Mouse (Mus musculus) induced T-regulatory cell, adult 2 months (primary cell): Measurements from ENCODE around the gene Cradd.
A peak's percentile ranks its signal among the peaks of the same experiment; 100 is the strongest.

ENCODE experiments used
- DNase-seq: peaks from one replicate; pipeline ENCODE4 v3.0.0-alpha.2; 2012; ENCODE audit warnings: low read depth

The Cradd gene

DNA sequence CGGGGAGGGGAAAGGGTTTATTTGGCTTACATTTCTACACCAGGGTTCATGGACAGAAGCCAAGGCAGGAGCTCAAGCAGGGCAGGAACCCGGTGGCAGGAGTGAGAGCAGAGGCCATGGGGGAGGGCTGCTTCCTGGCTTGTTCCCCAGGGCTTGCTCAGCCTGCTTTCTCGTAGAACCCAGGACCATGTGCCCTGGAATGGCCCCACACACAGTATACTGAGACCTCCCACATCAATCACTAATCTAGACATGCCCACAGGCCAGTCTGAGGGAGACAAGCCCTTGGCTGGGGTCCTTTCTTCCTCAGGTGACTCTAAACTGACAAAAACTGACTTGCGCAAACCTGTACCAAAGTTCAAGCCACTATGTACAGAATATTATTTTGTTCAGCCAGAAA is 19.7 kb downstream of the Cradd start:
- no peak for DNase-seq

DNA sequence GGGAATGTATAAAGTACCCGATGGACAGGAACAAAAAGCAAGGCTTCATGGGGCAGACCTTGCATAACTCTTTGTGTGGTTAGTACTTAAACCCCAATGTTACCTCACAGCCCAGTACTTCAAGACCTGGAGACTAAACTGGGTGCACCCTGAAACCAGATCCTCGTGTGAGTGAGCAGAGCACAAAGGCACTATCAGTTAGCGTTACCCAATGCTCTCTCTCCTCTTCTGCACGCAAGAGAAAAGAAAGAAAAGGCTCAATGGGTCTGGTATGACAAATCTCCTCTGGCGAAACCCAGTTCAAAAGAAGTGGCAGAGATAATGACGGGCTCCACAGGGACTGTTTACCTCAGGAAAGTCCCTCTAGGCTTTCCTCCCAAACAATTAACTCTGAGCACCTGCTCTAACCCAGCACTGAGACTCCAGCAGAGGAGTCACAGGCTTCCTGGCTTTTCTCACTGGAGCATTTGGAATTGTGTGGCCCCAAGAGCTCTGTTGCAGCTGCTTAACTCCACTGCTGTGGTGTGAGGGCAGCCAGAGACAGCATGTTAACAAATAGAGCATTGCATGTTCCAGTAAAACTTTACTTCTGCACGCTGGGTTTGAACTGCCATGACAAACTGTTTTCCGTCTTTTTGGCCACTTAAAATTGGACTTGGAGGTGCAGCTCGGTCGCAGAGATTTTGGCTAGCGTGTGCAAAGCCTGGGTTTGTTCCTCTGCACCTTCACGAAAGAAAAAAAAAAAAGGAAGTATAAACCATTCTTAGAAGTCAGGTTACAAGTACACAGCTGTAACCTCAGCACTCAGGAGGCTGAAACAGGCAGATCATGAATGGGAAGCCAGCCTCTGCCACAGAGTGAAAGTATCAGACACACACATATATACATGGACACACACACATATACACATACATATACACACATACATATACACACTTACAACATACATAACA is 21.4 kb downstream of the Cradd start:
- peak; percentile 46 for DNase-seq

DNA sequence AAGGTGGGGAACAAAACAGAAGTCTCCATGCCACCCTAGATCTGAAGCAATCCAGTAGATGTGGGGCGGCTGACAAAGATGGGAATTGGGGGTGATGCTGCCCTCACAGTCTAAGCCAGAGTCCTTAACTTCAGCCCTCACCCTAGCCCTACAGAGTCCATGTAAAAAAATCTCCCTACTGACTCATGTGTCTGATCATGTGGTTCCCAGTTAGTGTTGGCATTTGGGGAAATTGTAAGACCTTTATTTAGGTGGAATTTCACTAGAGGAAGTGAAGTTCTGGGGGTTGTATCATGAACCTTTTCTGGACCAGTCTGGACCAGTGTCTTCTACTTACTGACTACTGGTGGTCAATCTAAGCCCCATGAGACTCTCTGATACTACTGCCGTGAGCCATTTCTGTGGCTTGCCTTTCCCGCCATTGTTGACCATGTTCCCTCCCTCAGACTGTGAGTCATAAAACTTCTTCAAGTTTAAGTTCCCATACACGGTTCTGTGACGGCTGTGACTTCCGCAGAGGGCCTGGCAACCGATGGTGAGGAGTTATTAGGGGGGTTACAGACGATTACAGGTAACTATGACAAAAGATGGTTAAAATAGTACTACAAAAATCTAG is 23.6 kb downstream of the Cradd start:
- DNase-seq = peak; percentile 60

DNA sequence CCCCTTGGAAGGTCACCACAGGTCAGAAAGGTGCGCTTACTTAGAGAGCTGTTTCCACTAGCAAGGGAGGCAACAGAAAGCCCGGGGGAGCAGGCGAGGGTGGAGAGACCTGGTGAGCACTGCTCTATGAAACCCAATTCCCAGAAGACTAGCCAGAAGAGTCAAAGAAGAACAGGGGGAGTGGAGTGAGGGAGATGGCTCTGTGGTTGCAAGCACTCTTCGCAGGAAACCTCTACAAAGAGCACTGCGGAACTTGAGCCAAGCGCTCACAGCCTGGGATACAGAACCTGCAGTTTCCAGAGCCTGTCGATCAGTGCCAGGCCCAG is 24.2 kb downstream of the Cradd start:
- peak; percentile 46 for DNase-seq

DNA sequence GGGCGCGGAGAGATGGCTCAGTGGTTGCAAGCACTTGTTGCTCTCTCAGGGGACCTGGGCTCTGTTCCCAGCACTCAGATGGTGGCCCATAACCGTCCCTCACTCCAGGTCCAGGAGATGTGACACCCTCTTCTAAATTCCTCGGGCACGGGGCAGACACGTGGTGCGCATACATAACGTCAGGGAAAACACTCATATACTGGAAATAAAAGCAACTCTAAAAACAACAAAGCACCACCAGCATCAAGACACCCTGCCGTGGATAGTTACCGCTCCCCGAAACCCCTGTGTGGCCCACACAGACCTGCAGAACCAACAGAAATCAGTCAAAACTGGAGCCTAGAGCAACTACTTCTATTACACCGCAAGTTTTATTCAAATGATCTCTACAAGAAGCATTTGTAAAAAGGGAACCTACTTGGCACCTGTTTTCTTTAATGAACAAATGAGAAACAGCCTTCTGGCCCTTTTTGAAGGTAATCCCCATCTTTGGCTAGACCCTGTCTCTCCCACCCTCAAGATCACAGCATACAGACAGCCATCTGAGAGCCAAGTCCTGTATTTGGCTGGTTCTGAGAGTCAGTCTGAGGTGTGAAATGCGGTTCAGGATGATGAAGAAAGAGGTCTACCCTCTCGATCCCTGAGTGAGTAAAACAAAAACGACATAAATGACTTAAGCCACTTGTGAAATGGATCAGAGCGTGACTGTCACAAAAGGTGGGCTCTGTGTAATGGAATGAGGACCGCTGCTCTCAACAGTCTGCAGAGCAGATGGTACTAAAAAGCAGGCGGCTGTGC is 24.7 kb downstream of the Cradd start:
- peak; percentile 63 for DNase-seq

DNA sequence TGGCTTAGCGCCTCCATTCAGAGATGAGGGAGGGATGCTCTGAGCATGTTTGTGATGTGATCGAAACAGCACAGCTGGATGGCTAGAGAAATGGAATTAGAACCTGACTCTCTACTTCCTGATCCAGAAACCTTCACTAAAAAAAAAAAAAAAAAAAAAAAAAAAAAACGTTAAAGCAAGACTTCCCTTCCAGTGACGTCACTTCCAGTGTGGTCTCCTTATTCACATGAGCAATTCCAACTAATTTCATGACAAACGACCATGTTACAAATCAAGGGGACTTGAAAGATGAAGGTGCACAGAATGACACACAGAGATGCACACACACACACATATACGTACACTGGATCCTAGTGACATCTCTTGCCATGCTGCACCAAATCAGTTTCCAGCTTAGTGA is 25.4 kb downstream of the Cradd start:
- DNase-seq = no peak

DNA sequence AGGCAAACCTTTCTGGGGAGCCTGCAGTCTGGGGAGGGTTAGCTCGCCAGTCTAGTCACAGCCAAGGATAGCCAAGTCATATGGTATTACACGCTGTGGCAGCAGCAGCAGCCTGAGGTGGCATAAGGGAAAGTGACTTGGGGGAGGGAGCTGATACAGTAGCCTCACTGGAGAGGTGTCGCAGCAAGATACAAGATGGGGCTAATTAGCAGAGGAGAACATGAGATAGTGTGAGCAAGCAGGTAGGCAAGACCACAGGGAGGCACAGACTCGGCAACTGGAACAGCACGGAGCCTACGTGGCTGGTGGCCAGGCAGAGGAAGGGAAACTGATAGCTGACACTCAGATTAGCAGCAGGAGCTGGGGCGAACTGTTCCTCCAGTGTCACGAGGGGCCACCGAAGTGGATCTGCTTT is 26.2 kb downstream of the Cradd start:
- no peak for DNase-seq

DNA sequence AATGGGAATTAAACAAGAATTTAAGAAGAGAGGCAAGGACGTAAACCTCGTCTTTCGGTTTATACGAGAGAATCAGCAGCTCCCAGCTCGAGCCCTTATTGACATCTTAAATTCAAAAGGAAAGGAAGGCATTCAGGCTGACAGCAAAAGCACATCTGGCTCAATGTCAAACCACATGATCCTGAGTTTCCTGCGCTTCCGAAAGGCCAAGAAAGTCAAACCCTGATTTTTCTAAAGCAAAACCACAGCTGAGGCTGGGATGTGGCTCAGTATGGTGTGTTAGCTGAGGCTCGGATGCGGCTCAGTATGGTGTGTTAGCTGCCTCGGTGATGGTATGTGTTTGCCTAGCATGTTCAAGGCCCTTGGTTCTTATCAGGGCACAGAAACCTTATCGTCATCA is 26.9 kb downstream of the Cradd start:
- no peak for DNase-seq

DNA sequence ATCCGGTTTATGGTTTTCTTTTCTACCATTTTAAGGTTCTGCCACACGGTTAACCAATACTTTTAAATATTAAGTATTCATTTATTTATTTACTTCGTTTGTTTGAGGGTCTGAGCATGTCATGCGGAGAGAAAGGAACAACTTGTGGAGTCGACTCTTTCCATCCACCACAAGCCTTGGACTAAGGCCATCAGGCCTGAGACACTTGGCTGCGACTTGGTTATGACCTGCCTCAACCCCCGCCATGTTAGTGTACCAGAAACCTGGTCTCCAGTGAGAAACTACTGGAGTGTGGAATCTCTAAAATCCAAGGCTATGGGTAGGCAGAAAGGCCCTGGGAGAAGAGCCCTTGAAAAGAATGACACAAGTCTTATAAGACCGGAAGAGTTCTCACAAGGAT is 30.7 kb downstream of the Cradd start:
- DNase-seq = no peak

DNA sequence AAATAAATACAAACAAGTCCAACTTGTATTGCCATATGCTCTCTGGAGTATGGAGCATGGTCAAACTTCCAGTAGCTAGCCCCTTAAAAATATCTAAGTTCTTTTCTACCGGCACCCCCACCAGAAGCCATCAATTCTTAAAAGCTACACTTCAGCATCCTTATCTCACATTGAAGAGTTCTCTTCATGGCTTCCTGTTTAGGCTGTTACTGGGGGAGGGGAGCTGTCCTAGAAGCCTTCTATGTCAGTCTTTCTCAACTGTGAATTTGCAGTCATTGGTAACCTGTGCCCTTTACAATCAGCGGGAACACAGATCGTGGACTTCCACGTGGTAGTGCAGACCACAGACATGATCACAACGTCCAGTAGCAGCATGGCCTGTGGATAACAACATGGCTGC is 31.7 kb downstream of the Cradd start:
- DNase-seq = no peak

DNA sequence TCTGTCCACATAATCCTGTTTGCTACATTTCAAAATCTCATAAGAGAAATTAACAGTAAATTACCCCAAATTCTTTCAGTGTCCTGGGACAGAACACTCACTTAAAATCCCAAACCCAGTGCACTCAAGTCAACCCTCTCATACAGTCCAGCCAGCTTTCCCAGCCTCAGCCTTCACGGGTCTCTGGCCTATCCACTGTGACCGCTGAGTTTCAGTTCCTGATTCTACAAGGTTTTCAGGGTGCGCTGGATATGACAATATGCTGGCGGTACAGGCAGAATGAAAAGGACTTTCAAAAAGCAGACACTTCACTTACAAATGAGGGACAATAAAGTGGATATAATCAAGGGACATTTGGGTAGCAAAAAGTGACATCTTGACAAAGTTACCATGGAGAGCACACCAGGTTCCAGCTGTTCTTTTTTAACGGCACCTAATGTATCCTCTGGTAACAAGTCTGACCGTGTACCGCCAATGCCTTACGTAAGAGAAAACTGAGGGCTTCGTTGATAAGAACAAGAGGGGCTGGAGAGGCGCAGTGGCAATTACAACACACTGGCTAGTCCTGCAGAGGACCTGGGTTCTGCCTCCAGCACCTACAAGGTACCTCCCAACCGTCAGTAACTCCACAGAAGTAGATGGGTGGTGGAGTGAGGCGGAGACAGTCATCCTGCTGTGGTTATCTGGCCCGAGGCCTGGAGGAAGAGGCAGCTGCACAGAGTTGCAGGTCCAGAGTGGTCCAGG is 32.6 kb downstream of the Cradd start:
- no peak for DNase-seq

DNA sequence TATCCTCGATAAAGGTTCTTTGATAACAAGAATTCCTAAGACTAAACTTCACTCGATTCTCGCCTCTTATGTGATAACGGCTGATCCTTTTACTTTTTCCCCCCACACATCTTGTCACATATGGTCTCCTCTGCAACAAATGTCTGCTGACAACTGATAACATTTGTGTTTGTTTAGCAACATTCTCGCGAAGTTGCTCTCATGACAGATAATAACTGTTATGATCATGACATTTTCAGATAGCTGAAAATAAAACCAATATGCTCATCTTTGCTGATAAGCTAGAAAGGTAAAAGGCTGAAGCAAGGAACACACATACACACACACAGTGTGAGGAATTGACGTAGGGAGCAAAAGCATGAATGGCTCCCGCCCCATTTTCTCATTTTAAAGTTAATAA is 34.1 kb downstream of the Cradd start:
- DNase-seq = no peak

DNA sequence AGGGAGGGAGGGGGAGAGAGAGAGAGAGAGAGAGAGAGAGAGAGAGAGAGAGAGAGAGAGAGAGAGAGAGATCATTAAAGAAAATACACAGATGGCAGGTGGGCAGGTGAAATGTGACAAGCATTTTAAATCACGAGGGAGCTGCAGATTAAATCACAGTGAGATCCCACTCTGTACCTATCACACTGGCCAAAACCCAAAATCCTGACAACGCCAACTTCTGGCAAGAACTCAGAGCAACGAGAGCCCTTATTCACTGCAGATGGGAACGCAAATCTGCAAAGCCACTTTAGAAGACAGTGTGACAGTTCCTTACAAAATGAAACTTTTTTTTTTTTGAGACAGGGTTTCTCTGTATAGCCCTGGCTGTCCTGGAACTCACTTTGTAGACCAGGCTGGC is 35.7 kb downstream of the Cradd start:
- DNase-seq = no peak

DNA sequence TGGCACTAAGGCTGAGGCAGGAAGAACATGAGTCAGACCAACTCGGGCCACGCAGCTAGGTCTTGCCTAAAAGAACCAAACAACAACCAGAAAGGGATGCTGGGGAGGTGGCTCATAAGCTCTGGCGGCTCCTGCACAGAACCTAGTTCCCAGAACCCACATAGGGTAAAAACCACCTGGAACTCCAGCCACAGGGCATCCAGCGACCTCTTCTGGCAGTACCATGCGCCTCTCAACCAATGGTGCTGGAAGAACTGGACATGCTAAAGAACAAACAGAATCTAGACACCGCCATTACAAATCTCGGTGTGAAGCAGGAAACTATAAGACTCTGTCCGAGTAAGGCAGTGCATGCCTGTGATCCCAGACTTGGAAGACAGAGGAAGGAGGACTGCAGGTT is 36.6 kb downstream of the Cradd start:
- DNase-seq = no peak

DNA sequence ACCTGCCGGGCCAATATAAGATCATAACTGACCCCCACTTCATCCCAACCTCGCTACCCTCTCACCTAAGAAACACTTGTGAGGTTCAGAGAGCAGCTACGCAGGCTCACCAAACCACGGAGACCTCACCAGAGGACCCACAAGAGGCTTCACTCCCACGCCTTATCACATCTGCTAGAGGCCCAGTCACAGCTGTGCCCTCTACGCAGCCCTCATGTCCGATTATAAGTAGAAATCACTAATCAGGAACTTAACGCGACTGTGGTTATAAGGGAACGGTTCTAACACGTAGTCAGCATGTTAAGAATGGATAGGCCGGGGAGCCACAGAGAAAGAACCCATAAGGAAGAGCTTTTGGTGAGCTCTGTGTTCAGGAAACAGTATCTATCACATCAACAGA is 40.5 kb downstream of the Cradd start:
- DNase-seq = no peak

DNA sequence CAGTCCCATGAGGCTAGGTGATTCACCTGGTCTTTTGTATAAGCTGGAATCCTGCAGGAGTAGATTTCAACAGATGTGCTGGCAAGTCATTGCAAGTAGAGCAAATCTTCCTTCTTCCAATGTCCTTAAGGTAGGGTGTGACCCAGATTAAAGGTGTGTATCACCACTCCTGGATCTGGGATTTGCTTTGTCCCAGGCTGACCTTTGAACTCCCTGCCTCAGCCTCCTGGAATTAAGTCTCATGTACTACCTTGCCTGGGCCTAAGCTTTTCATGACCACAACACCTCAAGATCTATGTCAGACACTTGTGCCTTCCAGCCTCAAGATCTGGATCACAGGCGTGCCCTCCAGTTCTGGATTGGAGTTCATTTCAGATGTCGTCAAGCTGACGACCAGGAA is 41.9 kb downstream of the Cradd start:
- no peak for DNase-seq

DNA sequence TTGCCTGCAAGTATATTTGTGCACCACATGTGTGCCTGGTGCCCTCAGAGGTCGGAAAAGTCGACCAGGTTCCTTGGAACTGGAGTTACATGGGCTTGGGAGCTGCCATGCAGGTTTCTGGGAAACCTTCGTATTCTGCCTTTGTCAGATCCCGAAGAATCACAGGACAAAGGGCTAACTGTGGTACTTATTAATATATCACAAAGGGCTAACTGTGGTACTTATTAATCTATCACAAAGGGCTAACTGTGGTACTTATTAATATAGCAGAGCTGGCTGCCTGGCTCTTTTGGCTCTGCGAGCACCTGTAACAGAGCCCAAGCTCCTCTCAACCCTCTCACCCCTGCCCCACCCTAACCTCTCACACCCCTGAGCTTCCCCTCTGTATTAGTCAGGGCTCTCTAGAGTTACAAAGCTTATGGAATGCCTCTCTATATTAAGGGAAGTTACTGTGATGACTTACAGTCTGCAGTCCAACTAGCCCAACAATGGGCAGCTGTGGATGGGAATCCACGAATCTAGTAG is 42.4 kb downstream of the Cradd start:
- no peak for DNase-seq

DNA sequence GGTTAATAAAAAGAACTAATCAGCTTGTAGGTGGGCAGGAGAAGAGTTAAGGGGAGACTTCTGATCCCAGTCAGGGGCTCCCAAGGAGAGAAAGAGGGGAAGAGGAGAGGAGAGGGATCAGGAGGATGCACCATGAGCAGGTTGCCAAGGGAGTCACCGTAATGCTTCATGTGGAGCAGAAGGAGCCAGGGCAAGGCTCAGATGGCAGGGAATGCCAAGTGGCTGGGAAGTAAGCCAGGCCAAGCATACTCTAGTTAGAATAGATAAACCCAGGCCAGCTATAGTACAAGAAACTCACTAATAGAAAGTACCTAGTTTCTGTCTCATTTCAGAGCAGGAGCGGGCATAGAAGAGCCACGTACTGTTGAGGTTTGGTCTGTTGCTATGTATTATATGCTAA is 43.6 kb downstream of the Cradd start:
- DNase-seq = no peak

DNA sequence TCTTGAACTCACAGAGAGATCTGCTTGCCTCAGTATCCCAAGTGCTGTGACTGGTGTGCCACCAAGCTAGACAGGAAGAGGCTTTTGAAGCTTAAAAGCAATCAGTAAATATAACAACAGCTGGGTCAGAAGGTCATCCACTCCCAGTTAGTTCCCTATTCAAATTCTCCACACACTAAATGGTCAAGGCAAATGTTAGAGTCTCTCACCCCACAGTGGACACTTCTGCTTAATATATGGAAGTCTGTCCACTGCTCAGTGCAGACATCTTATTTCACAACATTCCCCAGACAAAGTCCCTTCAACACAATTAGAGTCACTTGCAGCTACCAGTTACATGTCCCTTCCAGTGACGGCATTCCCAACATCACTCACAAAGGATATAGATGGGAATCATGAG is 44.5 kb downstream of the Cradd start:
- no peak for DNase-seq

DNA sequence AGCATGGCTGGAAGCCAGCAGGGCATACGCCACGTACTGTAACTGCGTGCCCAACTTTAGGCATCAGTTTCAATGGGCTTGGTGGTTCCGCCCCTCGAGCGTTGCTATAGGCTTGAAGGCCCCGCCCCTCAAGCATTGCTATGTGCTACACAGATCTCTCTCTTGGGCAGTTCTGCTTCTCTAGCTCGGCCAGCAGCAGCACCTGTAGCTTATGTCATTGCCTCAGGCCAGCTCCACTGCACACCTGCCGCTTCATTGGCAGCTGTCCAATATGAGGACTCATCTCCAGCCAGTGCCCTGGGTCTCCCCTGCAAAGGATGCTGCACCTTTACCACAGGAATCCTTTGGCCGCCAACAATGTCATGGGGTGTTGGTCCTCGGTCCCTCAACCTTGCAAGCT is 45.8 kb downstream of the Cradd start:
- DNase-seq = no peak

DNA sequence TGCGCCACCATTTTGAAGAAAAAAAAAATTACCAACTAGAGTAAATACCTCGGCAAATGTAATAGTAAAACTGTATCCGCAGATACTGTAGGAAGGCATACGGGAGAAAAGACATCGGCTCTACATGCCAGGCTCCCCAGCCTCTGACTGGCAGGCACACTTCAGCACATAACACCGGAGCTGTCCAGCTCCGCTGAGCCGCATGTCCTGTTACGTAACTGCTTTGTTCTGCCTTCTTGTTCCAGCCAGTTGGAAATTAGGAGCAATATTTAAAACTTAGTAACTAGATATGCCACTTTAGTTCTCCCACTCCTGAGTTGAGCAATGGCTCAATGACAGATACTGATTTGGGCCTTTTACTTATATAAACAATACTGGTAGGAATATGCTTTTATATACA is 48.4 kb downstream of the Cradd start:
- DNase-seq = no peak

DNA sequence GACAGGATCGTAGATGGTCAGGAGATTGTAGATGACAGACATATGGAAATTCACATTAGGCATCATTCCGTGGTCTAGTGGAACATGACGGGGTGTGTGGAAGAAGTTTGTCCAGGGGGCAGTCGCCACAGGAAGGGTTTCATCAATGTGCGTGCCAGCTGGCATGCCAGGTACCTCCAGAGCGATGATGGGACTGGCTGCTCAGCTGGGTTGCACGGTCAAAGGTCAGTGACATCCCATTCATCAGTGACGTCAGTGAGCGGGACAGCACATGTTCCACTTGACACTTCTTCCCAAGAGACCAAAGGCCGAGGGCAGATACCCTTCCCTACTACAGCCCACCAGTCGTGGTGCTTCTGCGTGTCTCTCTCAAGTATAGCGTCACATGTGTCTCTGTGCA is 50.7 kb downstream of the Cradd start:
- DNase-seq = no peak
